Mouse (Mus musculus) CD4-positive, CD25-positive, alpha-beta regulatory T cell (primary cell): ENCODE results near the gene Hoxa9. TPM values are rescaled to one million over a fixed set of nuclear protein-coding genes. Genes with fewer than 3 reads are reported as not detected.

Experiments used
- polyA plus RNA-seq: library from polyadenylated mRNA; unstranded; fragments of 100-300 nt; shearing (Covaris generic); gene quantifications from one replicate; pipeline ENCODE4 v1.2.1, GENCODE M21; 2017

Gene Hoxa9
- 0.17 TPM for polyA plus RNA-seq

GRCm38 (mm10) chr6:52230516-52231165 lies at the start of gene Hoxa9:
TSS of gene Hoxa9 (minus strand) at chr6:52231089.

GRCm38 (mm10) chr6:52260654-52261575 lies 30.0 kb upstream of the Hoxa9 start, which contains the start of gene Hoxa13:
TSS of gene Hoxa13 (minus strand) at chr6:52260880.

GRCm38 (mm10) chr6:52245757-52246142 lies 14.9 kb upstream of the Hoxa9 start, which contains the start of gene Hoxa11:
TSS of gene Hoxa11 (minus strand) at chr6:52245810.

GRCm38 (mm10) chr6:52240389-52241000 lies 9.6 kb upstream of the Hoxa9 start, which contains the start of gene Hoxa10:
TSS of gene Hoxa10 (minus strand) at chr6:52240854.

GRCm38 (mm10) chr6:52221337-52221992 lies 9.4 kb downstream of the Hoxa9 start, which contains the start of gene Hoxa7:
TSS of gene Hoxa7 (minus strand) at chr6:52221854.

GRCm38 (mm10) chr6:52213119-52213986 lies 17.5 kb downstream of the Hoxa9 start, which contains the start of the genes Hoxa3 and Gm28308:
TSS of gene Hoxa3 (minus strand) at chr6:52213336.
TSS of gene Gm28308 (minus strand) at chr6:52213339.

GRCm38 (mm10) chr6:52208072-52208867 lies 22.6 kb downstream of the Hoxa9 start, which contains the start of gene Hoxa6:
TSS of gene Hoxa6 (minus strand) at chr6:52208722.

GRCm38 (mm10) chr6:52204050-52204752 lies 26.7 kb downstream of the Hoxa9 start, which contains the start of gene Hoxa5:
TSS of gene Hoxa5 (minus strand) at chr6:52204587.

GRCm38 (mm10) chr6:52190906-52191810 lies 39.7 kb downstream of the Hoxa9 start, which contains the start of gene Hoxa4:
TSS of gene Hoxa4 (minus strand) at chr6:52191753.

GRCm38 (mm10) chr6:52177061-52177735 lies 53.7 kb downstream of the Hoxa9 start, which contains the start of gene 5730596B20Rik:
TSS of gene 5730596B20Rik (plus strand) at chr6:52177498.

Other genes starting within 250 kb of the Hoxa9 start
- 19.7 TPM for gene Skap2, start 218.5 kb downstream of the Hoxa9 start, polyA plus RNA-seq
- gene Hoxa1, start 72.8 kb downstream of the Hoxa9 start, polyA plus RNA-seq, result not detected
- gene Hoxa2, start 66.3 kb downstream of the Hoxa9 start, polyA plus RNA-seq, result not detected
- not detected for gene 5730596B20Rik, start 53.6 kb downstream of the Hoxa9 start, polyA plus RNA-seq
- gene Hoxa4, start 39.3 kb downstream of the Hoxa9 start, polyA plus RNA-seq, result not detected
- gene Hoxa5, start 26.5 kb downstream of the Hoxa9 start, polyA plus RNA-seq, result 0.16 TPM
- not detected for gene Hoxa6, start 22.4 kb downstream of the Hoxa9 start, polyA plus RNA-seq
- not detected for gene Hoxa3, start 17.8 kb downstream of the Hoxa9 start, polyA plus RNA-seq
- gene Gm28308, start 17.8 kb downstream of the Hoxa9 start, polyA plus RNA-seq, result not detected
- gene Hoxa7, start 9.2 kb downstream of the Hoxa9 start, polyA plus RNA-seq, result 0.38 TPM
- not detected for gene Hoxa10, start 9.8 kb upstream of the Hoxa9 start, polyA plus RNA-seq
- gene Hoxa11, start 14.7 kb upstream of the Hoxa9 start, polyA plus RNA-seq, result not detected
- gene Hoxa13, start 29.8 kb upstream of the Hoxa9 start, polyA plus RNA-seq, result not detected
- gene Evx1, start 82.4 kb upstream of the Hoxa9 start, polyA plus RNA-seq, result not detected